Mouse (Mus musculus) left cerebral cortex, postnatal 36 days (tissue): ENCODE results near the gene Tbc1d10b. TPM values are rescaled to one million over a fixed set of nuclear protein-coding genes. Genes with fewer than 3 reads are reported as not detected.
"Not testable (repeated sequence)": the region's sequence is repeated elsewhere in the genome, so short reads cannot be mapped to it uniquely, and the experiment has no call there.

Experiments
- DNase-seq, 2 experiments: peaks; one replicate each; pipeline ENCODE4 v3.0.0; 2021 to 2022; ENCODE audit warnings: low spot score in 2 of 2, mixed read lengths in 1 of 2
- intact Hi-C: fragments of 180-260 bp; cut with DNase I; formaldehyde crosslinking; loops from one replicate; pipeline ENCODE4 v1.15.1; 2025
- total RNA-seq, 2 experiments: library from RNA; stranded (reverse); gene quantifications; 2 replicates each; pipeline ENCODE4 v1.2.3; 2021

Tbc1d10b gene
- total RNA-seq, 2 experiments from 2014 or later: 90.8 to 101 TPM

- no peak for DNase-seq
- intact Hi-C loops: no loop called here
Measured at GRCm38 (mm10) chr7:127209851-127210250, 1.6 kb upstream of the Tbc1d10b start.

- intact Hi-C loops: no loop called here
Measured at GRCm38 (mm10) chr7:127208553-127209438, 528 bp upstream of the Tbc1d10b start, which contains the start of gene Mylpf. Gene Mylpf, plus strand, starts transcription at chr7:127208890.

GRCm38 (mm10) chr7:127207374-127208294 lies 634 bp downstream of the Tbc1d10b start:
- intact Hi-C loops: no loop called here

More at GRCm38 (mm10) chr7:127208553-127209438, 528 bp upstream of the Tbc1d10b start, which contains the start of gene Mylpf:
- DNase-seq: peak; percentile 88 to 90

GRCm38 (mm10) chr7:127206606-127207005 lies 1.7 kb downstream of the Tbc1d10b start:
- intact Hi-C loops: no loop called here
- no peak for DNase-seq

More at GRCm38 (mm10) chr7:127207374-127208294, 634 bp downstream of the Tbc1d10b start:
- peak in 1 of 2 experiments; percentile 52 for DNase-seq

GRCm38 (mm10) chr7:127196484-127196883 lies 11.8 kb downstream of the Tbc1d10b start:
- intact Hi-C loops: no loop called here

GRCm38 (mm10) chr7:127195544-127196295 lies 12.5 kb downstream of the Tbc1d10b start, which contains the start of gene Cd2bp2:
Gene Cd2bp2, minus strand, starts transcription at chr7:127196050.
- intact Hi-C loops: no loop called here

More at GRCm38 (mm10) chr7:127196484-127196883, 11.8 kb downstream of the Tbc1d10b start:
- no peak for DNase-seq

GRCm38 (mm10) chr7:127194633-127195029 lies 13.6 kb downstream of the Tbc1d10b start:
- intact Hi-C loops: no loop called here
- DNase-seq: no peak

More at GRCm38 (mm10) chr7:127195544-127196295, 12.5 kb downstream of the Tbc1d10b start, which contains the start of gene Cd2bp2:
- DNase-seq: peak; percentile 96

GRCm38 (mm10) chr7:127194011-127194632 lies 14.1 kb downstream of the Tbc1d10b start:
- intact Hi-C loops: no loop called here
- DNase-seq: no peak

GRCm38 (mm10) chr7:127192989-127193388 lies 15.3 kb downstream of the Tbc1d10b start:
- intact Hi-C loops: no loop called here
- no peak for DNase-seq

GRCm38 (mm10) chr7:127190672-127191071 lies 17.6 kb downstream of the Tbc1d10b start:
- DNase-seq: no peak
- intact Hi-C loops: no loop called here

- intact Hi-C loops: loop anchor here (5.0 to 10.0 kb wide), 2 partner anchors 71 to 374 kb away; no protein-coding TSS in a partner anchor
- no peak for DNase-seq
Measured at GRCm38 (mm10) chr7:127188305-127189276, 19.7 kb downstream of the Tbc1d10b start.

GRCm38 (mm10) chr7:127187351-127187750 lies 20.9 kb downstream of the Tbc1d10b start:
- intact Hi-C loops: loop anchor here (5.0 to 10.0 kb wide), 2 partner anchors 70 to 373 kb away; no protein-coding TSS in a partner anchor
- no peak for DNase-seq

- intact Hi-C loops: loop anchor here (5.0 to 10.0 kb wide), 2 partner anchors 68 to 371 kb away; no protein-coding TSS in a partner anchor
- DNase-seq: no peak
Measured at GRCm38 (mm10) chr7:127185601-127186000, 22.7 kb downstream of the Tbc1d10b start.

GRCm38 (mm10) chr7:127184720-127185119 lies 23.5 kb downstream of the Tbc1d10b start:
- intact Hi-C loops: loop anchor here (5.0 to 10.0 kb wide), 2 partner anchors 67 to 370 kb away; no protein-coding TSS in a partner anchor
- DNase-seq: no peak

GRCm38 (mm10) chr7:127183828-127184227 lies 24.4 kb downstream of the Tbc1d10b start:
- DNase-seq: no peak

GRCm38 (mm10) chr7:127183345-127183744 lies 24.9 kb downstream of the Tbc1d10b start:
- no peak for DNase-seq
- intact Hi-C loops: loop anchor here (10.0 kb wide), 1 partner anchor 369 kb away; no protein-coding TSS in a partner anchor

More at GRCm38 (mm10) chr7:127183828-127184227, 24.4 kb downstream of the Tbc1d10b start:
- intact Hi-C loops: loop anchor here (10.0 kb wide), 1 partner anchor 369 kb away; no protein-coding TSS in a partner anchor

- not testable (repeated sequence) for DNase-seq
- intact Hi-C loops: loop anchor here (10.0 kb wide), 1 partner anchor 367 kb away; no protein-coding TSS in a partner anchor
Measured at GRCm38 (mm10) chr7:127181724-127182123, 26.5 kb downstream of the Tbc1d10b start.
